Mouse (Mus musculus) heart, embryonic 11.5 days (tissue): ENCODE measurements at regions not wholly inside any gene's neighbourhood (a gene's known extent, or its start where the extent isn't known, plus 50 kb on each side); places are given as distances from the start of the nearest gene placed in this dataset.

Source experiments
- ATAC-seq: fragments of 200-750 bp; cut with Nextera tagmentation; replicated peaks from 2 replicates; pipeline ENCODE4 v1.8.0; 2017; ENCODE audit warnings: moderate library complexity; ENCODE audit not compliant: insufficient number of reproducible peaks, low FRiP score, low TSS enrichment
- H3K27ac ChIP-seq: fragments of 300-500 bp; sonication (generic); 2 replicates; pipeline ENCODE4 v1.5.1; 2014; ENCODE audit warnings: mild to moderate bottlenecking, low read depth, low read length
- H3K27me3 ChIP-seq: fragments of 300-500 bp; sonication (generic); 2 replicates; pipeline ENCODE4 v1.6.1; 2014; ENCODE audit warnings: mild to moderate bottlenecking, low read length, mixed read lengths; ENCODE audit not compliant: control insufficient read depth, insufficient read depth
- H3K36me3 ChIP-seq: fragments of 300-500 bp; sonication (generic); 2 replicates; pipeline ENCODE4 v1.6.1; 2014; ENCODE audit warnings: mild to moderate bottlenecking, low read length, moderate library complexity, mixed read lengths; ENCODE audit not compliant: control insufficient read depth, insufficient read depth
- H3K4me1 ChIP-seq: fragments of 300-500 bp; sonication (generic); 2 replicates; pipeline ENCODE4 v1.6.1; 2014; ENCODE audit warnings: low read length; ENCODE audit not compliant: control insufficient read depth, insufficient read depth
- H3K4me2 ChIP-seq: fragments of 300-500 bp; sonication (generic); 2 replicates; pipeline ENCODE4 v1.6.1; 2014; ENCODE audit warnings: mild to moderate bottlenecking, moderate library complexity
- H3K4me3 ChIP-seq: fragments of 300-500 bp; sonication (generic); 2 replicates; pipeline ENCODE4 v1.5.1; 2014; ENCODE audit warnings: low read depth, low read length
- H3K9ac ChIP-seq: fragments of 300-500 bp; sonication (generic); 2 replicates; pipeline ENCODE4 v1.6.1; 2014; ENCODE audit warnings: mild to moderate bottlenecking, low read depth, low read length, moderate library complexity
- H3K9me3 ChIP-seq: fragments of 300-500 bp; sonication (generic); replicated peaks from 2 replicates; pipeline ENCODE4 v1.6.1; 2016; ENCODE audit warnings: low read length; ENCODE audit not compliant: control insufficient read depth
- WGBS: fragments of 180-500 bp; shearing (Covaris S2); extraction: QIAGEN DNeasy Blood & Tissue Kit; methylation state at CpG from one replicate; pipeline ENCODE4 v1.1.7; 2014; ENCODE audit not compliant: insufficient replicate concordance; 5-methylcytosine and 5-hydroxymethylcytosine counted together

- Histone ChIP-seq H3K9me3 (no peaks in the 10 kb centered on the region), H3K27me3 (no peaks in the 10 kb centered on the region), H3K36me3 (no peaks in the 10 kb centered on the region), H3K9ac (no peak overlapping the region), H3K27ac (no peak overlapping the region), H3K4me3 (no peak overlapping the region), H3K4me1 (no peaks in the 10 kb centered on the region), H3K4me2 (no peak overlapping the region)
- no peak for ATAC-seq
- WGBS, result 72% methylated on average over 10 of the region's 10 CpGs
Observed at GRCm38 (mm10) chr3:147428837-147429236, 576.7 kb downstream of the Ttll7 start.

- ATAC-seq, result no peak
- no peaks in the 10 kb centered on the region for H3K4me1 ChIP-seq
- H3K27me3 ChIP-seq, result no peaks in the 10 kb centered on the region
- no peak overlapping the region for H3K9ac ChIP-seq
- H3K4me3 ChIP-seq, result no peak overlapping the region
- no peaks in the 10 kb centered on the region for H3K9me3 ChIP-seq
- no peak overlapping the region for H3K4me2 ChIP-seq
- no peaks in the 10 kb centered on the region for H3K36me3 ChIP-seq
- WGBS, result 70% methylated on average over 5 of the region's 5 CpGs
- no peak overlapping the region for H3K27ac ChIP-seq
Observed at GRCm38 (mm10) chr3:147442925-147443690, 590.9 kb downstream of the Ttll7 start.

DNA sequence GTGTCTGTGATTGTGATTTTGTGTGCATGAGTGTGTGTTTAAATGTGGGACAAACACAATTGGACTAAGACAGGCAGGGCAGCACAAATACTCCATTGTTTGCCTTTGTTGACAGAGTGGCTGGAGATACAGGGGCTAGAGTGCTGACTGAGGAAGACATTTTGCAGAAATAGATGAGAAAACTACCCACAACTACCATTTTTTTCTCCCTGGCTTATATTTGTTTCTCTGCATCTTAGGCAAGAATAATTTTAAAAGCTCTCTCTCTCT is 591.5 kb downstream of the Ttll7 start:
- Histone ChIP-seq H3K4me2 (no peak overlapping the region), H3K4me1 (no peaks in the 10 kb centered on the region), H3K27me3 (no peaks in the 10 kb centered on the region), H3K9me3 (no peaks in the 10 kb centered on the region), H3K9ac (no peak overlapping the region), H3K4me3 (no peak overlapping the region), H3K27ac (no peak overlapping the region), H3K36me3 (no peaks in the 10 kb centered on the region)
- ATAC-seq, result no peak

- H3K9ac ChIP-seq, result no peak overlapping the region
- no peak overlapping the region for H3K4me3 ChIP-seq
- ATAC-seq, result no peak
- no peaks in the 10 kb centered on the region for H3K9me3 ChIP-seq
- no peaks in the 10 kb centered on the region for H3K4me1 ChIP-seq
- 80% methylated on average over 10 of the region's 10 CpGs for WGBS
- no peaks in the 10 kb centered on the region for H3K27me3 ChIP-seq
- no peaks in the 10 kb centered on the region for H3K36me3 ChIP-seq
- no peak overlapping the region for H3K4me2 ChIP-seq
- H3K27ac ChIP-seq, result no peak overlapping the region
Observed at GRCm38 (mm10) chr3:147444005-147444763, 592.0 kb downstream of the Ttll7 start.

- Histone ChIP-seq H3K27me3 (no peaks in the 10 kb centered on the region), H3K27ac (no peak overlapping the region), H3K36me3 (no peaks in the 10 kb centered on the region), H3K4me1 (no peaks in the 10 kb centered on the region), H3K4me3 (no peak overlapping the region), H3K4me2 (no peak overlapping the region), H3K9me3 (no peaks in the 10 kb centered on the region), H3K9ac (no peak overlapping the region)
- 79% methylated on average over 5 of the region's 5 CpGs for whole genome bisulfite sequencing
- no peak for ATAC-seq
Observed at GRCm38 (mm10) chr3:147445066-147445844, 593.1 kb downstream of the Ttll7 start.

GRCm38 (mm10) chr3:147445884-147446283 is 593.7 kb downstream of the Ttll7 start:
- no peak overlapping the region for H3K27ac ChIP-seq
- 70% methylated on average over 8 of the region's 8 CpGs for WGBS
- no peak for ATAC-seq

DNA sequence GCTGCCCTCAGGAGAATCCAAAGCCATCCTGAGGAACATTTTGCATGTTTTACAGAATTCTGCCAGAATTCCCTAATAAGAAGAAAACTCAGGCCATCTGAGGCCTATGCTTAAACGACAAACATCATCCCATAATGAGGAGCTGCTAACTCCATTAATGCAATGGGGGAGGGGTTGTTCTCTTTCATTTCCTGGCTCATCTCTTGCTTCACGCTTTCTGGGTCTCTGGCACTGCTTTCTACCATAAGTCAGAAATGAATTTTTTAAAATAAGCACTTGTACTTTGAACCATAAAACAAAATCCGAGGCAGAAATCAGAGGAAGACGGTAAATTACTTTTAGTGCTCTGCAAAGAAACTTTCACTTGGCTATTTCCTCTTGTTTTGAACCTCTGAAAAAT is 600.0 kb downstream of the Ttll7 start:
- H3K4me1 ChIP-seq, result no peaks in the 10 kb centered on the region
- no peaks in the 10 kb centered on the region for H3K36me3 ChIP-seq
- H3K27me3 ChIP-seq, result no peaks in the 10 kb centered on the region
- no peak overlapping the region for H3K27ac ChIP-seq
- no peaks in the 10 kb centered on the region for H3K9me3 ChIP-seq
- no peak for ATAC-seq
- H3K4me3 ChIP-seq, result no peak overlapping the region
- no peak overlapping the region for H3K9ac ChIP-seq
- WGBS, result 70% methylated on average over 4 of the region's 4 CpGs
- no peak overlapping the region for H3K4me2 ChIP-seq

More at GRCm38 (mm10) chr3:147445884-147446283, 593.7 kb downstream of the Ttll7 start:
- Histone ChIP-seq H3K4me1 (no peaks in the 10 kb centered on the region), H3K36me3 (no peaks in the 10 kb centered on the region), H3K4me2 (no peak overlapping the region), H3K9ac (no peak overlapping the region), H3K27me3 (no peaks in the 10 kb centered on the region), H3K9me3 (no peaks in the 10 kb centered on the region), H3K4me3 (no peak overlapping the region)

DNA sequence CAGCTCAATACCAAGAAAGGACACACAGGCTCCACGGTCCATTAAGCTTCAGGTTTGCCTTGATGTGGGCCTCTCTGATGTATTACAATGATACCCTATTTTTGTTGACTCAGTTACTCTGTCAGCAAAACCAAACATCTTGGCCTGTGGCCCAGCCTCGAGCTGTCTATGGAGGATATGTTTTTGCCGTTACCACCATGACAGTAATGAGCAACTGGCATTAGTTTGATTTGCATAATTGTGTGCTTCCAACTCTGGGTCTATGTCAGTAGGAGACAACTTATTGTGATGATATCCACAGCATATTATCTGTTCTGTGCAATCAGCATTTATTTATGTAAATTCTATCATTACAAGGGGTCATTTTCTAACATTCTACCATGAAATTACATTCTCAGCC is 603.2 kb downstream of the Ttll7 start:
- Histone ChIP-seq H3K9me3 (no peaks in the 10 kb centered on the region), H3K27me3 (no peaks in the 10 kb centered on the region), H3K4me1 (no peaks in the 10 kb centered on the region), H3K4me3 (no peak overlapping the region), H3K4me2 (no peak overlapping the region), H3K27ac (no peak overlapping the region), H3K9ac (no peak overlapping the region), H3K36me3 (no peaks in the 10 kb centered on the region)
- whole genome bisulfite sequencing, result 84% methylated on average over 3 of the region's 3 CpGs
- ATAC-seq, result no peak
